Mouse (Mus musculus) forebrain, postnatal 0 days (tissue): Measurements from ENCODE around the gene Nebl. TPM values are rescaled to one million over a fixed set of nuclear protein-coding genes. Genes with fewer than 3 reads are reported as not detected.

Experiments
- ATAC-seq: fragments of 200-750 bp; cut with Nextera tagmentation; 2 replicates; pipeline ENCODE4 v1.8.0; 2017; ENCODE audit warnings: mild to moderate bottlenecking, moderate library complexity
- DNase-seq: peaks from one replicate; pipeline ENCODE4 v3.0.0-alpha.2; 2015
- H3K27ac ChIP-seq: fragments of 300-500 bp; sonication (generic); 2 replicates; pipeline ENCODE4 v1.5.1; 2014; ENCODE audit warnings: low read depth, mild to moderate bottlenecking, antibody characterized with exemption, low read length, moderate library complexity, mixed read lengths
- H3K27me3 ChIP-seq: fragments of 300-500 bp; sonication (generic); 2 replicates; pipeline ENCODE4 v1.6.1; 2014; ENCODE audit warnings: mild to moderate bottlenecking, low read length, mixed read lengths; ENCODE audit not compliant: insufficient read depth
- H3K36me3 ChIP-seq: fragments of 300-500 bp; sonication (generic); 2 replicates; pipeline ENCODE4 v1.6.1; 2014; ENCODE audit warnings: mild to moderate bottlenecking, moderate library complexity; ENCODE audit not compliant: insufficient read depth
- H3K4me1 ChIP-seq: fragments of 300-500 bp; sonication (generic); 2 replicates; pipeline ENCODE4 v1.6.1; 2014; ENCODE audit warnings: antibody characterized with exemption; ENCODE audit not compliant: insufficient read depth
- H3K4me2 ChIP-seq: fragments of 300-500 bp; sonication (generic); 2 replicates; pipeline ENCODE4 v1.6.1; 2014; ENCODE audit warnings: low read depth, mild to moderate bottlenecking, moderate library complexity
- H3K4me3 ChIP-seq: fragments of 300-500 bp; sonication (generic); 2 replicates; pipeline ENCODE4 v1.5.1; 2014; ENCODE audit warnings: low read depth, low read length, mixed read lengths
- H3K9ac ChIP-seq: fragments of 300-500 bp; sonication (generic); 2 replicates; pipeline ENCODE4 v1.6.1; 2014; ENCODE audit warnings: mild to moderate bottlenecking
- H3K9me3 ChIP-seq: fragments of 300-500 bp; sonication (generic); 2 replicates; pipeline ENCODE4 v1.6.1; 2016; ENCODE audit warnings: low read length
- CTCF ChIP-seq: sonication (generic); IDR thresholded peaks from 2 replicates; pipeline ENCODE4 v1.5.1; 2016; ENCODE audit warnings: antibody characterized with exemption, control low read depth, low read depth
- WGBS: fragments of 180-500 bp; shearing (Covaris S2); extraction: QIAGEN DNeasy Blood & Tissue Kit; methylation state at CpG from one replicate; pipeline ENCODE4 v1.1.7; 2014; 5-methylcytosine and 5-hydroxymethylcytosine counted together
- polyA plus RNA-seq: library from polyadenylated mRNA; unstranded; fragments of >200 nt; fragmentation: Nextera tagmentation; extraction: Ambion mirVana; gene quantifications from 2 replicates; pipeline ENCODE4 v1.2.1, GENCODE M21; 2015
- total RNA-seq: library from RNA; depleted of rRNA; stranded (reverse); fragments of >200 nt; gene quantifications from 2 replicates; pipeline ENCODE4 v1.2.3, GENCODE M21; 2014

Gene Nebl
- total and polyA plus RNA-seq, 2 experiments from 2014 or later = 9.2 to 27.8 TPM

- no peaks in the 10 kb centered on the region; the same call in 1 of the 2 replicates for H3K4me1 ChIP-seq
- no peaks in the 10 kb centered on the region for H3K9me3 ChIP-seq
- no peak overlapping the region for H3K9ac ChIP-seq
- H3K36me3 ChIP-seq = no peaks in the 10 kb centered on the region
- no peak for TF ChIP-seq CTCF
- DNase-seq = no peak
- ATAC-seq = no peak
- no peaks in the 10 kb centered on the region for H3K27me3 ChIP-seq
- H3K27ac ChIP-seq = no peak overlapping the region
- no peak overlapping the region for H3K4me2 ChIP-seq
- WGBS = 79% methylated on average over 1 of the region's 1 CpGs
- H3K4me3 ChIP-seq = no peak overlapping the region
These were observed 13.0 kb downstream of the Nebl start for GRCm38 (mm10) chr2:17718281-17718680.

GRCm38 (mm10) chr2:17717200-17717599 is 14.1 kb downstream of the Nebl start:
- H3K27me3 ChIP-seq = no peaks in the 10 kb centered on the region
- no peaks in the 10 kb centered on the region; the same call in 1 of the 2 replicates for H3K4me1 ChIP-seq
- no peak for ATAC-seq
- H3K27ac ChIP-seq = no peak overlapping the region
- no peak for TF ChIP-seq CTCF
- no peak overlapping the region for H3K4me2 ChIP-seq
- 51% methylated on average over 2 of the region's 2 CpGs for WGBS
- H3K9ac ChIP-seq = no peak overlapping the region
- DNase-seq = no peak
- no peaks in the 10 kb centered on the region for H3K36me3 ChIP-seq
- H3K9me3 ChIP-seq = no peaks in the 10 kb centered on the region
- H3K4me3 ChIP-seq = no peak overlapping the region

GRCm38 (mm10) chr2:17715149-17715767 is 16.0 kb downstream of the Nebl start:
- TF ChIP-seq CTCF = no peak
- ATAC-seq (peak; percentile 36), DNase-seq (no peak)
- Histone ChIP-seq H3K27me3 (no peaks in the 10 kb centered on the region), H3K4me3 (no peak overlapping the region), H3K4me1 (no peaks in the 10 kb centered on the region; the same call in 1 of the 2 replicates), H3K27ac (no peak overlapping the region), H3K4me2 (no peak overlapping the region), H3K9me3 (no peaks in the 10 kb centered on the region), H3K36me3 (no peaks in the 10 kb centered on the region), H3K9ac (no peak overlapping the region)
- WGBS = 80% methylated on average over 9 of the region's 9 CpGs

GRCm38 (mm10) chr2:17714661-17715060 is 16.6 kb downstream of the Nebl start:
- Histone ChIP-seq H3K9ac (no peak overlapping the region), H3K27me3 (no peaks in the 10 kb centered on the region), H3K36me3 (no peaks in the 10 kb centered on the region), H3K27ac (no peak overlapping the region), H3K4me1 (no peaks in the 10 kb centered on the region; the same call in 1 of the 2 replicates), H3K4me3 (no peak overlapping the region), H3K4me2 (no peak overlapping the region), H3K9me3 (no peaks in the 10 kb centered on the region)
- ATAC-seq (no peak), DNase-seq (no peak)
- peak; percentile 5; the same call in 1 of the 2 replicates for TF ChIP-seq CTCF
- WGBS = 74% methylated on average over 14 of the region's 14 CpGs

GRCm38 (mm10) chr2:17714124-17714523 is 17.1 kb downstream of the Nebl start:
- Histone ChIP-seq H3K4me3 (no peak overlapping the region), H3K4me2 (no peak overlapping the region), H3K4me1 (no peaks in the 10 kb centered on the region; the same call in 1 of the 2 replicates), H3K9me3 (no peaks in the 10 kb centered on the region), H3K27ac (no peak overlapping the region), H3K36me3 (no peaks in the 10 kb centered on the region), H3K9ac (no peak overlapping the region), H3K27me3 (no peaks in the 10 kb centered on the region)
- no peak for TF ChIP-seq CTCF
- WGBS = 55% methylated on average over 4 of the region's 4 CpGs
- ATAC-seq = no peak
- DNase-seq = no peak

DNA sequence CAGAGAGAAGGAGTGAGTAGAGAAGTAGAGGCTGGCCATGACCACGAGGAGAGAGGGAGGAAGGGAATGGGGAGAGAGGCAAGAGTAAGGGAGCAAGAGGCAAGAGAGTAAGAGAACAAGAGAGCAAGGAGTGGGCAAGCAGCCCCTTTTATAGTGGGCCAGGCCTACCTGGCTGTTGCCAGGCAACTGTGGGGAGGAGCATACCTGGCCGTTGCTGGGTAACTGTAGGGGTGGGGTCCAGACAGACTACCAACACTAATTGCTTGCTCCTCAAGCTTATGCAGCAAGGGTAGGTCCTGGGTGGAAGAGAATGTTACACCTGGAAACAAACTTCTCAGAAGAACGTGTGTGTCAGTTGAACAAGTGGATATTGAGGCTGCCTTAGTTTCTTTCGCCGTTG is 20.0 kb downstream of the Nebl start:
- Histone ChIP-seq H3K4me3 (no peak overlapping the region), H3K27ac (no peak overlapping the region), H3K4me1 (no peaks in the 10 kb centered on the region; the same call in 1 of the 2 replicates), H3K9me3 (no peaks in the 10 kb centered on the region), H3K36me3 (no peaks in the 10 kb centered on the region), H3K4me2 (no peak overlapping the region), H3K27me3 (no peaks in the 10 kb centered on the region), H3K9ac (no peak overlapping the region)
- DNase-seq = no peak
- WGBS = 90% methylated on average over 5 of the region's 5 CpGs
- TF ChIP-seq CTCF = no peak
- no peak for ATAC-seq

- no peaks in the 10 kb centered on the region for H3K9me3 ChIP-seq
- H3K9ac ChIP-seq = no peak overlapping the region
- ATAC-seq = no peak
- H3K27ac ChIP-seq = no peak overlapping the region
- no peak overlapping the region for H3K4me2 ChIP-seq
- no peak overlapping the region for H3K4me3 ChIP-seq
- no peak for TF ChIP-seq CTCF
- no peak for DNase-seq
- 36% methylated on average over 2 of the region's 2 CpGs for WGBS
- H3K36me3 ChIP-seq = no peaks in the 10 kb centered on the region
- H3K27me3 ChIP-seq = no peaks in the 10 kb centered on the region
- H3K4me1 ChIP-seq = no peaks in the 10 kb centered on the region; the same call in 1 of the 2 replicates
These were observed 21.2 kb downstream of the Nebl start for GRCm38 (mm10) chr2:17710083-17710482.
